Mouse (Mus musculus): ENCODE results near the gene Bloc1s6.

GRCm38 (mm10) chr2:122715148-122715692 lies 23.1 kb upstream of the Bloc1s6 start:
- no peak for TF ChIP-seq EP300 (IDR thresholded peaks at IDR 0.05)
- TF ChIP-seq CTCF (IDR thresholded peaks at IDR 0.05): no peak
